Mouse (Mus musculus) stomach, postnatal 0 days (tissue): ENCODE results near the gene Gm21987. TPM values are rescaled to one million over a fixed set of nuclear protein-coding genes. Genes with fewer than 3 reads are reported as not detected.

ENCODE experiments used
- ATAC-seq: fragments of 200-750 bp; cut with Nextera tagmentation; 2 replicates; pipeline ENCODE4 v1.8.0; 2017; ENCODE audit not compliant: low FRiP score, low TSS enrichment
- DNase-seq: peaks from one replicate; pipeline ENCODE4 v3.0.0-alpha.2; 2016; ENCODE audit warnings: low spot score
- H3K27ac ChIP-seq: fragments of 300-500 bp; sonication (generic); replicated peaks from 2 replicates; pipeline ENCODE4 v1.5.1; 2014; ENCODE audit warnings: mild to moderate bottlenecking, control low read depth
- H3K27me3 ChIP-seq: fragments of 300-500 bp; sonication (generic); 2 replicates; pipeline ENCODE4 v1.6.1; 2014; ENCODE audit warnings: low read length; ENCODE audit not compliant: control insufficient read depth, insufficient read depth
- H3K36me3 ChIP-seq: fragments of 300-500 bp; sonication (generic); 2 replicates; pipeline ENCODE4 v1.6.1; 2014; ENCODE audit warnings: low read length, mixed read lengths; ENCODE audit not compliant: control insufficient read depth, insufficient read depth
- H3K4me1 ChIP-seq: fragments of 300-500 bp; sonication (generic); replicated peaks from 2 replicates; pipeline ENCODE4 v1.6.1; 2014; ENCODE audit warnings: antibody characterized with exemption; ENCODE audit not compliant: control insufficient read depth, insufficient read depth
- H3K4me2 ChIP-seq: fragments of 300-500 bp; sonication (generic); replicated peaks from 2 replicates; pipeline ENCODE4 v1.6.1; 2014; ENCODE audit warnings: low read depth, mild to moderate bottlenecking, control low read depth, moderate library complexity
- H3K4me3 ChIP-seq: fragments of 300-500 bp; sonication (generic); 2 replicates; pipeline ENCODE4 v1.5.1; 2014; ENCODE audit warnings: low read depth, low read length, control low read depth
- H3K9ac ChIP-seq: fragments of 300-500 bp; sonication (generic); 2 replicates; pipeline ENCODE4 v1.6.1; 2014; ENCODE audit warnings: mild to moderate bottlenecking, low read length, control low read depth, mixed read lengths
- H3K9me3 ChIP-seq: fragments of 300-500 bp; sonication (generic); 2 replicates; pipeline ENCODE4 v1.6.1; 2016; ENCODE audit warnings: low read length; ENCODE audit not compliant: control insufficient read depth
- CTCF ChIP-seq: IDR thresholded peaks from 2 replicates; pipeline ENCODE4 v1.5.1; 2016; ENCODE audit warnings: antibody characterized with exemption, low read depth, mild to moderate bottlenecking, moderate library complexity
- EP300 ChIP-seq: optimal IDR thresholded peaks from 2 replicates; pipeline ENCODE3; 2016; ENCODE audit warnings: antibody characterized with exemption
- WGBS: fragments of 180-500 bp; shearing (Covaris S2); extraction: QIAGEN DNeasy Blood & Tissue Kit; methylation state at CpG from one replicate; pipeline ENCODE4 v1.1.7; 2014; 5-methylcytosine and 5-hydroxymethylcytosine counted together
- polyA plus RNA-seq: library from polyadenylated mRNA; unstranded; fragments of >200 nt; fragmentation: Nextera tagmentation; extraction: Ambion mirVana; gene quantifications from 2 replicates; pipeline ENCODE4 v1.2.1, GENCODE M21; 2015

The Gm21987 gene
- polyA plus RNA-seq, 1 experiment from 2014 or later, result not detected

DNA sequence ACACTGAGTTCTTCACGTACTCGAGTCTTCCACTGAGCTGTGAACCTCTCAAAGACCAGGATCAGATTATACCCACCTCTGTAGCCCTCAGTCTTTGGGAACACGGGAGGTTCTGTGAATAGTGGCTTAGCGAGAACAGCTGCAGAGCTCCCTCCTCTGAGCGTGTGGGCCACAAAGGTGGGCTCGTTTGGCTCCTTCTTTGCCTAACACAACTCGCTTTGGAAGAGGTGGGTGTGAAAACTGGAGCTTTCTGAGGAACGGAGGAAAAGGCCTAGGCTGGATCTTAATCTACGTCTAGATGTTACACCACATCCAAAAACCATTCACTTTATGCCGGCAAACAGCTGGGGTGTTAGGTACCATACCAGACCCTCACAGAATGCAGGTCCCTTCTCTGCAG is 18.6 kb downstream of the Gm21987 start:
- Histone ChIP-seq H3K36me3 (no peaks in the 10 kb centered on the region), H3K4me2 (no peak overlapping the region), H3K4me1 (peaks cover 5% of the 10 kb centered on the region; the same call in 1 of the 2 replicates), H3K27ac (no peak overlapping the region), H3K27me3 (no peaks in the 10 kb centered on the region), H3K9me3 (no peaks in the 10 kb centered on the region), H3K4me3 (no peak overlapping the region), H3K9ac (no peak overlapping the region)
- TF ChIP-seq EP300 (no peak), CTCF (no peak)
- WGBS, result 90% methylated on average over 10 of the region's 10 CpGs
- ATAC-seq, result no peak
- DNase-seq, result no peak

DNA sequence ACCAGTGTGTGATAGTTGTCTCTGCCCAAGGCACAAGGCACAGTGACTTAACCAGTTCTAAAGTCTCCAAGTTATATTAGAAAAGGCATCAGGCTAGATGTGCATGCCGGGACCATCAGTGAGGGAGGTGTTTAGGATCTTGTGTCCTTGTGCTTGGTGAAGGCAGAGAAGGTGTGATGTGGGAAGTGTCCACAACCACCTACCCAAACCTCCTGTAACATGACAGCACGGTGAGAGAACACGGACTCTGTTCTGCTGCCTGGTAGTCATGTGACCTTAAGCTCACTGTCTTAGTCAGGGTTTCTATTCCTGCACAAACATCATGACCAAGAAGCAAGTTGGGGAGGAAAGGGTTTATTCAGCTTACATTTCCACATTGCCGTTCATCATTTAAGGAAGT is 19.4 kb downstream of the Gm21987 start:
- peaks cover 5% of the 10 kb centered on the region; the same call in 1 of the 2 replicates for H3K4me1 ChIP-seq
- H3K9me3 ChIP-seq, result no peaks in the 10 kb centered on the region
- no peak for TF ChIP-seq EP300
- no peak for TF ChIP-seq CTCF
- H3K4me2 ChIP-seq, result no peak overlapping the region
- no peaks in the 10 kb centered on the region for H3K27me3 ChIP-seq
- no peak overlapping the region for H3K4me3 ChIP-seq
- WGBS, result 79% methylated on average over 4 of the region's 4 CpGs
- H3K27ac ChIP-seq, result no peak overlapping the region
- ATAC-seq (no peak), DNase-seq (no peak)
- no peak overlapping the region for H3K9ac ChIP-seq
- H3K36me3 ChIP-seq, result no peaks in the 10 kb centered on the region

- no peak for ATAC-seq
- Histone ChIP-seq H3K4me3 (no peak overlapping the region), H3K4me1 (no peaks in the 10 kb centered on the region), H3K9ac (no peak overlapping the region), H3K27me3 (no peaks in the 10 kb centered on the region), H3K27ac (no peak overlapping the region), H3K36me3 (no peaks in the 10 kb centered on the region), H3K9me3 (no peaks in the 10 kb centered on the region), H3K4me2 (no peak overlapping the region)
- WGBS, result 58% methylated on average over 10 of the region's 10 CpGs
- TF ChIP-seq EP300 (no peak), CTCF (no peak)
- no peak for DNase-seq
Measured at GRCm38 (mm10) chr16:38368336-38368735, 21.5 kb downstream of the Gm21987 start.

GRCm38 (mm10) chr16:38369000-38369399 is 22.2 kb downstream of the Gm21987 start:
- no peaks in the 10 kb centered on the region for H3K9me3 ChIP-seq
- ATAC-seq, result no peak
- no peak overlapping the region for H3K4me3 ChIP-seq
- WGBS, result 91% methylated on average over 7 of the region's 7 CpGs
- TF ChIP-seq CTCF (no peak), EP300 (no peak)
- H3K4me2 ChIP-seq, result no peak overlapping the region
- no peaks in the 10 kb centered on the region for H3K27me3 ChIP-seq
- no peaks in the 10 kb centered on the region for H3K4me1 ChIP-seq
- no peak overlapping the region for H3K27ac ChIP-seq
- no peak for DNase-seq
- no peak overlapping the region for H3K9ac ChIP-seq
- H3K36me3 ChIP-seq, result no peaks in the 10 kb centered on the region

DNA sequence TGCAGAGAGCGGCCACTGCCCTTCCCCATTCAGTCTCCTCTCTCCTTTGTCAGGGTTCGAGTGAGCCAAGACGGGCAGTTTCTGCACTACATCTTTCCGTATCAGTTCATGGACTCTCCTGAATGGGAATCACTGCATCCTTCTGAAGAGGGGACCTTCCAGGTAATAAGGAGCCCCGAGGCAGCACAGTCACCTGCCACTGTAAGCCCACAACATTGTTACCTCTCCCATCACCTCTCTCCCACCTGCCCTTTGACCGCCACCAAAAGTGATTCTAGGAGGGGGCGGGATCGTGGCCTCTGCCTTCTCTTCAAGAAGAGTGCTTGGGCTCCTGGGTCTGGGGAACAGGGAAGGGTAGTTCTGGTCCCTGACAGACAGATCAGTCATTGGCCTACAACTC is 22.6 kb downstream of the Gm21987 start:
- H3K27me3 ChIP-seq, result no peaks in the 10 kb centered on the region
- ATAC-seq, result no peak
- no peaks in the 10 kb centered on the region for H3K9me3 ChIP-seq
- no peak for DNase-seq
- TF ChIP-seq EP300 (no peak), CTCF (no peak)
- H3K36me3 ChIP-seq, result no peaks in the 10 kb centered on the region
- 86% methylated on average over 8 of the region's 8 CpGs for WGBS
- H3K4me2 ChIP-seq, result no peak overlapping the region
- no peak overlapping the region for H3K9ac ChIP-seq
- no peak overlapping the region for H3K27ac ChIP-seq
- H3K4me3 ChIP-seq, result no peak overlapping the region
- no peaks in the 10 kb centered on the region for H3K4me1 ChIP-seq

DNA sequence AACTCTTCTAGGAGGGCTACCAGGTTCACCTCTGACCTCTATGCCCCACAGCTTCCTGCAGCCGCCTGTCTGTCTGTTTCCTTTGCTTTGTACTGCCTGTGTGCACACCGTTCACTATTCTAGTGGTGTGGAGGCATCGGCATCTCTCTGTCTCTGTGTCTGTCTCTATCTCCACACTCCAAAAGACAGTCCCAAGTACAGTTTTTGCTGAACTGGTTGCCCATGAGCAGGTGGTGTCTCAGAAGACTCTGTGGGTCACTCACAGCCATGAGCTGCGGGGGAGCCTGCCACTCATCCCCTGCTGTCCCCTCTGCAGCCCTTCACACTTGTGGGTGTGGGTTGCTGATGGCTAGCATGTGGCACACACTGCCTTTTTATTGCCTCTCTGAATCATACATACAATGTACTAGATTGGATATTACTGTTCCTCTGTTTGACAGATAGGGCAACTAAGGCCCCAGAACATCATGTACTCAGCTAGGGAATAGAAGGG is 23.2 kb downstream of the Gm21987 start:
- 84% methylated on average over 4 of the region's 4 CpGs for WGBS
- no peak for DNase-seq
- Histone ChIP-seq H3K27ac (no peak overlapping the region), H3K9me3 (no peaks in the 10 kb centered on the region), H3K4me3 (no peak overlapping the region), H3K4me1 (no peaks in the 10 kb centered on the region), H3K36me3 (no peaks in the 10 kb centered on the region), H3K9ac (no peak overlapping the region), H3K4me2 (no peak overlapping the region), H3K27me3 (no peaks in the 10 kb centered on the region)
- no peak for TF ChIP-seq CTCF
- no peak for TF ChIP-seq EP300
- no peak for ATAC-seq
